Mouse (Mus musculus) cerebellum, adult (tissue): ENCODE results near the gene Nlrx1.
A peak's percentile ranks its signal among the peaks of the same experiment; 100 is the strongest.

Source experiments
- ATAC-seq: cut with Nextera tagmentation; 2 replicates; pipeline ENCODE4 v1.9.2; 2017; ENCODE audit warnings: mild to moderate bottlenecking, moderate library complexity, mixed read lengths; ENCODE audit not compliant: insufficient number of reproducible peaks, low FRiP score, low TSS enrichment

Nlrx1 gene

GRCm38 (mm10) chr9:44269973-44270372, 1.6 kb upstream of the Nlrx1 start:
- no peak for ATAC-seq

- ATAC-seq: no peak
These were observed 678 bp upstream of the Nlrx1 start for GRCm38 (mm10) chr9:44269077-44269476.

GRCm38 (mm10) chr9:44268027-44268360, 405 bp downstream of the Nlrx1 start:
- peak; percentile 70; the same call in 1 of the 2 replicates for ATAC-seq

- ATAC-seq: peak; percentile 81; the same call in 1 of the 2 replicates
These were observed 926 bp downstream of the Nlrx1 start for GRCm38 (mm10) chr9:44267319-44268026.

GRCm38 (mm10) chr9:44266478-44267226, 1.7 kb downstream of the Nlrx1 start:
- no peak for ATAC-seq

- ATAC-seq: no peak
These were observed 7.0 kb downstream of the Nlrx1 start for GRCm38 (mm10) chr9:44261388-44261787.

GRCm38 (mm10) chr9:44259014-44259413, 9.4 kb downstream of the Nlrx1 start:
- no peak for ATAC-seq

- no peak for ATAC-seq
These were observed 12.2 kb downstream of the Nlrx1 start for GRCm38 (mm10) chr9:44256213-44256612.

GRCm38 (mm10) chr9:44255136-44255521, 13.3 kb downstream of the Nlrx1 start:
- ATAC-seq: no peak

GRCm38 (mm10) chr9:44254508-44255135, 13.8 kb downstream of the Nlrx1 start:
- no peak for ATAC-seq

- no peak for ATAC-seq
These were observed 15.0 kb downstream of the Nlrx1 start for GRCm38 (mm10) chr9:44253441-44253840.

- no peak for ATAC-seq
These were observed 17.1 kb downstream of the Nlrx1 start, which contains the start of gene Pdzd3 for GRCm38 (mm10) chr9:44251314-44251713. Pdzd3 (minus strand) TSS chr9:44251471.

- no peak for ATAC-seq
These were observed 18.0 kb downstream of the Nlrx1 start for GRCm38 (mm10) chr9:44250445-44250844.

GRCm38 (mm10) chr9:44249181-44250146, 18.9 kb downstream of the Nlrx1 start:
- ATAC-seq: peak; percentile 26; the same call in 1 of the 2 replicates

GRCm38 (mm10) chr9:44247907-44248306, 20.5 kb downstream of the Nlrx1 start:
- ATAC-seq: no peak

GRCm38 (mm10) chr9:44243621-44244020, 24.8 kb downstream of the Nlrx1 start:
- no peak for ATAC-seq

- ATAC-seq: no peak
These were observed 27.0 kb downstream of the Nlrx1 start for GRCm38 (mm10) chr9:44241418-44241817.

GRCm38 (mm10) chr9:44240911-44241310, 27.5 kb downstream of the Nlrx1 start:
- ATAC-seq: no peak

- ATAC-seq: no peak
These were observed 28.0 kb downstream of the Nlrx1 start, which contains the start of gene Ccdc153 for GRCm38 (mm10) chr9:44240399-44240798. Ccdc153 (plus strand) TSS chr9:44240676.

- no peak for ATAC-seq
These were observed 29.0 kb downstream of the Nlrx1 start for GRCm38 (mm10) chr9:44239447-44239846.
